Mouse (Mus musculus) CD4-positive, CD25-positive, alpha-beta regulatory T cell, adult 2 months (primary cell): ENCODE measurements at regions not wholly inside any gene's neighbourhood (a gene's known extent, or its start where the extent isn't known, plus 50 kb on each side); places are given as distances from the start of the nearest gene placed in this dataset.

Source experiments
- DNase-seq: peaks from one replicate; pipeline ENCODE4 v3.0.0-alpha.2; 2012; ENCODE audit warnings: low read depth, low spot score

- peak; percentile 51 for DNase-seq
These were observed 60.0 kb upstream of the Myom1 start for GRCm38 (mm10) chr17:70942478-70942877.

- no peak for DNase-seq
These were observed 68.2 kb upstream of the Myom1 start for GRCm38 (mm10) chr17:70934258-70934657.

- no peak for DNase-seq
These were observed 69.0 kb upstream of the Myom1 start for GRCm38 (mm10) chr17:70933122-70934050.

- DNase-seq, result no peak
These were observed 69.9 kb upstream of the Myom1 start for GRCm38 (mm10) chr17:70932565-70932964.

GRCm38 (mm10) chr17:70930600-70930999 is 71.8 kb upstream of the Myom1 start:
- DNase-seq, result no peak

GRCm38 (mm10) chr17:70929582-70929981 is 72.9 kb upstream of the Myom1 start:
- DNase-seq, result no peak

- DNase-seq, result peak; percentile 85
These were observed 71.3 kb upstream of the Tgif1 start for GRCm38 (mm10) chr17:70924565-70925220.

GRCm38 (mm10) chr17:70921681-70922080 is 68.3 kb upstream of the Tgif1 start:
- DNase-seq, result no peak

- no peak for DNase-seq
These were observed 66.8 kb upstream of the Tgif1 start for GRCm38 (mm10) chr17:70920181-70920580.

- DNase-seq, result no peak
These were observed 64.0 kb upstream of the Tgif1 start for GRCm38 (mm10) chr17:70917183-70917935.

GRCm38 (mm10) chr17:70916089-70916750 is 62.9 kb upstream of the Tgif1 start:
- no peak for DNase-seq

- DNase-seq, result no peak
These were observed 62.1 kb upstream of the Tgif1 start for GRCm38 (mm10) chr17:70915445-70915844.

- DNase-seq, result peak; percentile 22
These were observed 56.9 kb upstream of the Tgif1 start for GRCm38 (mm10) chr17:70910238-70910637.

GRCm38 (mm10) chr17:70909573-70909972 is 56.2 kb upstream of the Tgif1 start:
- DNase-seq, result no peak

GRCm38 (mm10) chr17:70908328-70908727 is 55.0 kb upstream of the Tgif1 start:
- no peak for DNase-seq
